Mouse (Mus musculus) midbrain, embryonic 13.5 days (tissue): Measurements from ENCODE around the gene Gm10271. TPM values are rescaled to one million over a fixed set of nuclear protein-coding genes. Genes with fewer than 3 reads are reported as not detected.

ENCODE experiments used
- ATAC-seq: fragments of 200-750 bp; cut with Nextera tagmentation; 2 replicates; pipeline ENCODE4 v1.8.0; 2017; ENCODE audit warnings: mild to moderate bottlenecking, moderate TSS enrichment, moderate library complexity
- H3K27ac ChIP-seq: fragments of 300-500 bp; sonication (generic); 2 replicates; pipeline ENCODE4 v1.5.1; 2015; ENCODE audit warnings: inconsistent platforms, mild to moderate bottlenecking, moderate library complexity
- H3K27me3 ChIP-seq: fragments of 300-500 bp; sonication (generic); 2 replicates; pipeline ENCODE4 v1.6.1; 2015; ENCODE audit warnings: mild to moderate bottlenecking, inconsistent platforms
- H3K36me3 ChIP-seq: fragments of 300-500 bp; sonication (generic); 2 replicates; pipeline ENCODE4 v1.6.1; 2015; ENCODE audit warnings: mild to moderate bottlenecking, inconsistent platforms
- H3K4me1 ChIP-seq: fragments of 300-500 bp; sonication (generic); replicated peaks from 2 replicates; pipeline ENCODE4 v1.6.1; 2015; ENCODE audit warnings: inconsistent platforms
- H3K4me2 ChIP-seq: fragments of 300-500 bp; sonication (generic); replicated peaks from 2 replicates; pipeline ENCODE4 v1.6.1; 2015; ENCODE audit warnings: moderate library complexity, mild to moderate bottlenecking, inconsistent platforms
- H3K4me3 ChIP-seq: fragments of 300-500 bp; sonication (generic); replicated peaks from 2 replicates; pipeline ENCODE4 v1.5.1; 2015; ENCODE audit warnings: mild to moderate bottlenecking, inconsistent platforms
- H3K9ac ChIP-seq: fragments of 300-500 bp; sonication (generic); replicated peaks from 2 replicates; pipeline ENCODE4 v1.6.1; 2015; ENCODE audit warnings: mild to moderate bottlenecking, inconsistent platforms
- H3K9me3 ChIP-seq: fragments of 300-500 bp; sonication (generic); 2 replicates; pipeline ENCODE4 v1.6.1; 2016; ENCODE audit warnings: mild to moderate bottlenecking, inconsistent platforms
- WGBS: fragments of 180-500 bp; shearing (Covaris S2); methylation state at CpG from one replicate; pipeline ENCODE4 v1.1.7; 2015; 5-methylcytosine and 5-hydroxymethylcytosine counted together
- polyA plus RNA-seq: library from polyadenylated mRNA; unstranded; fragments of >200 nt; fragmentation: Nextera tagmentation; extraction: Ambion mirVana; gene quantifications from 2 replicates; pipeline ENCODE4 v1.2.1, GENCODE M21; 2015

Gene Gm10271
- polyA plus RNA-seq, 1 experiment from 2014 or later = not detected

DNA sequence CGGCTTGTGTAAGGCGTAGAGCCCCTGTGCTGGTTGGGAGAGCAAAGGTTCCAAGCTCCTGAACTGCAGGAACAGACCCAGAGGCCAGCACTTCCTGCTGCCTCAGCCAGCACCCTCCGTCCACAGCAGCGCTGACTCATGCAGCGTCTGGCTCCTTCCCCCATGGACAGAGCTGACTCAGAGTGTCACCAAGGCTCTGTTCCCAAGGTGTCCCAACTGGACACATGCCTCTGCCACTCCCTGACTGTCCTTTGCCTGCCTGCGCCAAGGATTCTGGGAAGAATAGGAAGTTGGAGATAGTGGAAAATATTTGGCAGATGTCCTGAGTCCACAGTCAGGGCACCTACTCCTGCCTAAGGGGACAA lies 23.8 kb upstream of the Gm10271 start:
- H3K27me3 ChIP-seq = no peaks in the 10 kb centered on the region
- no peaks in the 10 kb centered on the region for H3K4me1 ChIP-seq
- ATAC-seq = no peak
- H3K36me3 ChIP-seq = no peaks in the 10 kb centered on the region
- no peak overlapping the region for H3K4me2 ChIP-seq
- no peak overlapping the region for H3K27ac ChIP-seq
- no peak overlapping the region for H3K4me3 ChIP-seq
- no peaks in the 10 kb centered on the region for H3K9me3 ChIP-seq
- no peak overlapping the region for H3K9ac ChIP-seq
- 84% methylated on average over 6 of the region's 6 CpGs for WGBS

DNA sequence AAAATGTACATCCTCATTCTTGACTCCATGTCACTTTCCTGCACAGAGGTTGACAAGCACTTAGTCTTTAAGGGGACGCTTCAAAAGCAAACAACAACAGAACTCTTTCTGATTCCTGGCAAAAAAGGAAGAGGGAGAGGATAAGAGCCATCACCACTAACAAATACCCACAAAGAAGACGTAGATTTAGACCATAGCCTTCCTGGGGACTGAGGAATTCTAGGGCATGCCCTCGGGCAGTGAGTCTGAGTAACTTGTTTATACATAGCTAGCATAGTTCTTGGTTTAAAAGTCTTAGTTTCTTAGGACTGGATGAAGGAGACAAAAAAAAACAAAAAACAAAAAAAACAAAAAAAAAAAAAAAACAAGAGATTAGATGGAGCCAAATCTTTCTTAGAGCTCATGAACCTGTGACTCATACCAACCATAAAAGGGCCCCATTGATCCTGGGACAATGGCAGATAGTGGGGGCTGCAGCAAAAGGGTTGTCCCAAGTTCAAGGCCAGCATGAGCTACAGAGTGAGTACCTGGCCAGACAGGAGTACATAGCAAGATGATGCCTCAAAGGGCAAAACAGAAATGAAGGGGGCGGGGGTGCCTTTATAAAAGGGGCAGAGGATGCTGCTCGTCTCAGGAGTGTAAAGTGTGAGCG lies 23.3 kb upstream of the Gm10271 start:
- Histone ChIP-seq H3K9ac (no peak overlapping the region), H3K4me1 (no peaks in the 10 kb centered on the region), H3K9me3 (no peaks in the 10 kb centered on the region), H3K4me3 (no peak overlapping the region), H3K27me3 (no peaks in the 10 kb centered on the region), H3K36me3 (no peaks in the 10 kb centered on the region), H3K4me2 (no peak overlapping the region), H3K27ac (no peak overlapping the region)
- no peak for ATAC-seq
- 76% methylated on average over 6 of the region's 6 CpGs for WGBS

DNA sequence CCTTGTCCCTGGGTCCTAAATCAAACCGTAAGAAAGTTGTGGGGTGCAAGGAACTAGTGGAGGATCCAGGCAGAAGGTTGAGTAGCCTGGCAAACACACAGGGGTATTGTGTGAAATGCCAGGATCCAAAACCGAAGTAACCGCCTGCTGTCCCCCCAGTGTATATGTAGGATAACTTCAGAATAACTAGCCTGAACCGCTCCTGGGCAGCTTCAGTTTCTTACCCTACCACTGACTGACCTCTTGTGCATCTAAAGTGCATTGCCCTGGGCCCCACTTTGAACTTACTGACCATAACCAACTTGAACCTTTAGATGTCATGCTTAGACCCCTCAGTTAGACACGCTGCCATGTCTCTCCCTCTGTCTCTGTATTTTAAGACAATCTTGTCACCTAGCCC lies 22.8 kb upstream of the Gm10271 start:
- Histone ChIP-seq H3K4me3 (no peak overlapping the region), H3K27me3 (no peaks in the 10 kb centered on the region), H3K9ac (no peak overlapping the region), H3K36me3 (no peaks in the 10 kb centered on the region), H3K4me2 (no peak overlapping the region), H3K27ac (no peak overlapping the region), H3K4me1 (no peaks in the 10 kb centered on the region), H3K9me3 (no peaks in the 10 kb centered on the region)
- no peak for ATAC-seq
- WGBS = 91% methylated on average over 5 of the region's 5 CpGs

DNA sequence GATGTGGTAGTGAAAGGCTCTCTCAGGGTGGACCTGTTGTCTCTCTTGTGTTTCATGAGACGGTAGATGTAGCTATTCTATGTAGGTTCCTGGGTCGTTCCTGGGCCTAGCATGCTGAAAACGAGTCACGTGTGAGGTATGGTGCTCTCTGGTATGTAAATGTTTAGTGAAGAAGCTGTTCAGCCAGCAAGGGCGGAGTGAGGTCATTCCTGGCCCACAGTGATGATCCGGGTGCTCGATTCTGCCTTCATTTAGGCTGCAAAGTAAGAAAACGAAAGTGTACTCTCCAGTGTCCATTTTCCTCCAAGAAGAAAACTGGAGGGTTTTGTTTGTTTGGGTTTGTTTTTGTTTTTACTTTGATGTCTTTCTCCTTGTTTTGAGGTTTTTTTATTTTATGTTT lies 21.6 kb upstream of the Gm10271 start:
- Histone ChIP-seq H3K9ac (no peak overlapping the region), H3K36me3 (no peaks in the 10 kb centered on the region), H3K4me3 (no peak overlapping the region), H3K27me3 (no peaks in the 10 kb centered on the region), H3K4me2 (no peak overlapping the region), H3K4me1 (no peaks in the 10 kb centered on the region), H3K9me3 (no peaks in the 10 kb centered on the region), H3K27ac (no peak overlapping the region)
- ATAC-seq = no peak
- WGBS = 90% methylated on average over 8 of the region's 8 CpGs

DNA sequence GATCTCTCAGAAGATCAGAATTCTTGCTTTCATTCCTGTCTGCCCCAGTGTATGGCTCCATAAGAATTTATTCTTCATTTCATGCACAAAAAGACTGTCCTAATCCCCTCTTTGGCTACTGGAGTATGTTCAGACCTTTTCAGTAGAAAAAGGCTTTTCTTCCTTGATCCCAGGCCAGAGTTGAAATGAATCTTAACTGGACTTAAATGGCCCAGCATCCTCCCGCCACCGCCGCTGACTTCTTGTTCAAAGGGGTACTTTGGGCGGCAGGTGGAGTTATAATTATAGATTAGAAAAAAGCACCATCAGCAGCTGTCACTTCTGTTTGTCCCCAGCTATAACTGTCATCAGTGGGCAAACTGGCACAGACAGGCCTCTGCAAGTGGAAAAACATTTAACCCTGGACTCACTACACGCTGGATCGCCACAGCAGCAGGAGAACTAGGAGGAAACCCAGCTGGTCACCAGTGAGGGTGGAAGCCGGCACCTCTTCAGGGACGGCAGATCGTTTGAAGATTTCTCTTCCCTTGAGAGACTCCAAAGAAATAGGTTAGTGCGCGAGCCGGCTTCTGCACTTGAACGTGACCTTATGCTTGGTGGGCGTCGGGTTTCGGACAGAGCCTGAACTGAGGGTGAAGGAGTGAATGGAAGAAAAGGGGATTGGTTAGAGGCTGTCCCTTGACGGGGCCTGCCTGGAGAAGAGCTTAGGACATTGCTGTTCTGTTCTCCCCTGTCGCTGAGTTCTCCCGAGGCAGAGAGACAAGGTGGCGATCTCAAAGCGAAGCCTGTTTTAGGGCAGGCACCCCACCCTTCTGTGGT lies 14.1 kb upstream of the Gm10271 start, which contains the start of gene Best3:
Best3 (plus strand) TSS at position 51 of the 819 bp plus-strand sequence.
- Histone ChIP-seq H3K36me3 (no peaks in the 10 kb centered on the region), H3K9me3 (no peaks in the 10 kb centered on the region), H3K4me3 (no peak within 1 kb of the TSS), H3K27ac (0 out of 2 replicates have a peak within 1 kb of the TSS, but pooled peaks have one; percentile 16), H3K4me1 (peaks cover 23% of the 10 kb centered on the region), H3K4me2 (0 out of 2 replicates have a peak within 1 kb of the TSS, but pooled peaks have one; percentile 19), H3K27me3 (no peaks in the 10 kb centered on the region), H3K9ac (no peak within 1 kb of the TSS)
- 0 out of 2 replicates have a peak, but pooled peaks have one; percentile 12 for ATAC-seq
- WGBS = 27% methylated on average over 21 of the region's 21 CpGs

DNA sequence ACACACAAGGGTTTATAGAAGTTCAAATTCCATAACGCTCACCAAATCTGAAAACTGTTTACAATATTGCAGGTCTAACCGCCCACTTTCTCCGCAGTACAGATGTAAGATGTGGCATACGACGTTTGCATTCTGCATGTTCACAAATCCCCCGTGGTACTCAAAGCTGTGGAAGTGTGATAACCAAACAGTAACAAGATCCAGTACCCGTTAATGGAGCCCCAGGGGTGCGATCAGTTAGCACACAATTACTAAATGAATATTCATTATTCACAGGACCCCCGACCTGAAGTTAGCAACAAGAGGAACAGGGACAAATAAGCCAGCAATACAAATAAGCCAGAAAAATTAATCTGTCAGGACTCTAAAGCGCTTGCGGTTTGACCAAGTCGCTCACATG lies 12.4 kb upstream of the Gm10271 start:
- H3K4me3 ChIP-seq = no peak overlapping the region
- no peak overlapping the region for H3K4me2 ChIP-seq
- H3K9ac ChIP-seq = no peak overlapping the region
- H3K36me3 ChIP-seq = no peaks in the 10 kb centered on the region
- no peak for ATAC-seq
- H3K27ac ChIP-seq = no peak overlapping the region
- WGBS = 62% methylated on average over 12 of the region's 12 CpGs
- H3K9me3 ChIP-seq = no peaks in the 10 kb centered on the region
- no peaks in the 10 kb centered on the region for H3K27me3 ChIP-seq
- H3K4me1 ChIP-seq = peaks cover 23% of the 10 kb centered on the region

DNA sequence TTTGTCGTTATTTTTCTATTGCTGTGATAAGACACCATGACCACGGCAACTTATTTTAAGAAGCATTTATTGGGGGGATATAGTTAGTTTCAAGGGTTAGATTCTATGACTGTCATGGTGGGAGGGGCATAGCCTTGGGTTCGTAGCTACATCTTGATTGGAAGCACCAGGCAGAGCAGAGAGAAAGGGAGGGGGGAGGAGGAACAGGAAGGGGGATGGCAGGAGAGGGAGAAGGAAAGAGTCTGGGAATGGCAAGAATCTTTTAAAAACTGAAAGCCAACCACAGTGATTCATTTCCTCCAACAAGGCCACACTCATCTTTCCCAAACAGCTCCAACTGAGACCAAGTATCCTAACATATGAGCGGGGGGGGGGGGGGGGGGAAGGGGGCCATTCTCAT lies 10.1 kb upstream of the Gm10271 start:
- H3K9ac ChIP-seq = no peak overlapping the region
- H3K4me2 ChIP-seq = no peak overlapping the region
- ATAC-seq = no peak
- no peak overlapping the region for H3K27ac ChIP-seq
- H3K27me3 ChIP-seq = no peaks in the 10 kb centered on the region
- peaks cover 19% of the 10 kb centered on the region for H3K4me1 ChIP-seq
- no peaks in the 10 kb centered on the region for H3K36me3 ChIP-seq
- H3K4me3 ChIP-seq = no peak overlapping the region
- WGBS = 77% methylated on average over 3 of the region's 4 CpGs
- H3K9me3 ChIP-seq = no peaks in the 10 kb centered on the region

DNA sequence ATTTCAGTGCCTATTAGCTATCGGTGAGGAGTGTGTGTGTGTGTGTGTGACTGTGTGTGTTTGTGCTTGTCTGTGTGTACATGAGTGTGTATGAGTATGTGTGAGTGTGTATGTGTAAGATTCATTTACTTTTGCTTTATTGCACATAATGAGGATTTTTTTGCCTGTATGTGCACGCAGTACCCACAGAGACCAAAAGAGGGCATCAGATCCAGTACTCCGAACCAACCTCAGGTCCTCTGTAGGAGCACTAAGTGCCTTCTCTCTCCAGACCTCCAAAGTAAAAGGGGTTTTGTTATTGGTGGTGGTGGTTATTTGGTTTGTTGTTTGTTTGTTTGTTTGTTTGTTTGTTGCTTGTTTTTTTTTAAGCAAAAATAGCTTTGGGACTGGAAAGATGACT lies 8.5 kb upstream of the Gm10271 start:
- H3K4me2 ChIP-seq = no peak overlapping the region
- no peak overlapping the region for H3K9ac ChIP-seq
- H3K4me1 ChIP-seq = peaks cover 2% of the 10 kb centered on the region; the same call in 1 of the 2 replicates
- ATAC-seq = no peak
- no peaks in the 10 kb centered on the region for H3K27me3 ChIP-seq
- H3K4me3 ChIP-seq = no peak overlapping the region
- no peaks in the 10 kb centered on the region for H3K36me3 ChIP-seq
- no peak overlapping the region for H3K27ac ChIP-seq
- no peaks in the 10 kb centered on the region for H3K9me3 ChIP-seq
- 76% methylated on average over 3 of the region's 3 CpGs for WGBS

DNA sequence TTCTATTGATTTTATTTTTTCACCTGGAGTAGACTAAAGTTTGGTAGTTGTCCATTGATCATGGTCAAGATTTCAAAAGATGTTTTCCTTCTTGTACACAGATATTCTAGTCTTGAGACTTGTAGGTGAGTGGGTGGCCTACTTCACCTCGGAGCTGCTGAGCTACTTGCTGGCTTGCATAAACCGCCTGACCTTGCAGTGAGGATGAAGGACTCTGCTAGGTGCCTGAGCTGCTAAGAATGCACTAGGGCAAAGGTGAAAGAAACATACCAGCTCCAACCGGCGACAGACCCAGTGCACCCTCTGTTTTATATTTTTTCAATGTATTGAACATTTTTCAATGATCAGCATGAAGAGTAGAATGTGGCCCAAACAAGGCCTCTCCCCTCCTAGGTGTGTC lies 7.9 kb upstream of the Gm10271 start:
- Histone ChIP-seq H3K27ac (no peak overlapping the region), H3K4me3 (no peak overlapping the region), H3K9me3 (no peaks in the 10 kb centered on the region), H3K4me1 (no peaks in the 10 kb centered on the region; the same call in 1 of the 2 replicates), H3K36me3 (no peaks in the 10 kb centered on the region), H3K4me2 (no peak overlapping the region), H3K9ac (no peak overlapping the region), H3K27me3 (no peaks in the 10 kb centered on the region)
- 89% methylated on average over 4 of the region's 4 CpGs for WGBS
- ATAC-seq = no peak

DNA sequence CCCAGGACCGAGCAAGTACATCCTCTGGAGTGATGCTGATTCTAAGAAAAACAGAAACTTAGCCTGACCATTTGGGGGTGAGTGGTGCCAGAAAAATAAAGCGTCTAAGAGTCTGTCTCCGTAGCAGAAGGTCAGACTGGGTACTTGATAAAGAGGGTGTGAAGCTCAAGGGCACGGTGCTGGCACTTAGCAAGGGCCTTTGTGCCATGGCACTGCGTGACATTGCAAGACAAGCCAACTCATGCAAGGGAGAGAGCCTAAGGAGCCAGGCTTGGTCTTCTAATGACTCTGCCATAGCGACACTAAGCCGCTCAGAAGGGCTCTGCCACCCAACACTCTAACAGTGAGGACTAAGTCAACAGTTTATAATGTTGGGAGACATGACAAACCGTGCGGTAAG lies 6.4 kb upstream of the Gm10271 start:
- H3K4me2 ChIP-seq = no peak overlapping the region
- no peak overlapping the region for H3K4me3 ChIP-seq
- 92% methylated on average over 9 of the region's 9 CpGs for WGBS
- no peak overlapping the region for H3K9ac ChIP-seq
- no peaks in the 10 kb centered on the region for H3K4me1 ChIP-seq
- no peaks in the 10 kb centered on the region for H3K9me3 ChIP-seq
- no peaks in the 10 kb centered on the region for H3K36me3 ChIP-seq
- H3K27ac ChIP-seq = no peak overlapping the region
- H3K27me3 ChIP-seq = no peaks in the 10 kb centered on the region
- no peak for ATAC-seq

DNA sequence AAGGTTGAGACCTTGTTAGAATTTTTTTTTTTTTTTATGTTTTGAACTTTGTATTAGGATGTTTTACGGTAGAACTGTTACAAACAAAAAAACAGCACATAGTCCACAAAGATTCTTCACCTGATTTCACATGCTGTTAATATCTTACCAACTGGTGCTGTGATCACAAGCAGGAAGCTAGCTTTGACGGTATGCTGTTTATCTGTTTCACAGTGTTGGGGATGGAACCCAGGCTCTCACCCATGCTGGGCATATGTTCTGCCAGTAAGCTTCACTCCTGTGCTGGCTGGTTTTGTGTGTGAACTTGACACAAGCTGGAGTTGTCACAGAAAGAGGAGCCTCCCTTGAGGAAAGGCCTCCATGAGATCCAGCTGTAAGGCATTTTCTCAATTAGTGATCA lies 5.4 kb upstream of the Gm10271 start:
- Histone ChIP-seq H3K27ac (no peak overlapping the region), H3K4me1 (no peaks in the 10 kb centered on the region), H3K4me2 (no peak overlapping the region), H3K4me3 (no peak overlapping the region), H3K27me3 (no peaks in the 10 kb centered on the region), H3K36me3 (no peaks in the 10 kb centered on the region), H3K9me3 (no peaks in the 10 kb centered on the region), H3K9ac (no peak overlapping the region)
- ATAC-seq = no peak
- WGBS = 88% methylated on average over 2 of the region's 2 CpGs

DNA sequence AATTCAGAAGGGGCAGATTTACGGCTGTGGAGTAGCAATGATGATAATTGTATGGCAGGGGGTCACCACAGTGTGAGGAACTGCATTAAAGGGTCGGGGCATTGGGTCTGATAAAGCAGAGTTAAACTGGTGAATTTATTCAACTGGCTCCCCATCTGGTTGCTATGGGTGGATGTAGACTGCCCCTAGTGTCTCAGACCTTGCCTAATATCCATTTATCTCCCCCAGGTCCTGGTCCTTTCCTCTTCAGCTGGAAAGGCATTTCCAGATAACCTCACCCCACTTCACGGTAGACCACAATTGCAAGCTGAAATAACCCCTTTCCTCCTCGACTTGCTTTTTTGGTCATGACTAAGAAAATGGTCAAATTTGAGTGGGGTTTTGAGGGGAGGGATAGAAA lies 5.0 kb upstream of the Gm10271 start:
- Histone ChIP-seq H3K4me2 (no peak overlapping the region), H3K36me3 (no peaks in the 10 kb centered on the region), H3K4me3 (no peak overlapping the region), H3K27me3 (no peaks in the 10 kb centered on the region), H3K4me1 (no peaks in the 10 kb centered on the region), H3K9me3 (no peaks in the 10 kb centered on the region), H3K9ac (no peak overlapping the region), H3K27ac (no peak overlapping the region)
- WGBS = 71% methylated on average over 4 of the region's 4 CpGs
- no peak for ATAC-seq
